Mouse (Mus musculus) hindbrain, postnatal 0 days (tissue): ENCODE data around the gene Elp5. TPM values are rescaled to one million over a fixed set of nuclear protein-coding genes. Genes with fewer than 3 reads are reported as not detected.

Experiments used
- ATAC-seq: fragments of 200-750 bp; cut with Nextera tagmentation; 2 replicates; pipeline ENCODE4 v1.8.0; 2017; ENCODE audit warnings: mild to moderate bottlenecking, moderate TSS enrichment, moderate library complexity
- DNase-seq: peaks from one replicate; pipeline ENCODE4 v3.0.0-alpha.2; 2015; ENCODE audit warnings: low spot score
- H3K27ac ChIP-seq: fragments of 300-500 bp; sonication (generic); 2 replicates; pipeline ENCODE4 v1.5.1; 2014; ENCODE audit warnings: mild to moderate bottlenecking
- H3K27me3 ChIP-seq: fragments of 300-500 bp; sonication (generic); 2 replicates; pipeline ENCODE4 v1.6.1; 2014; ENCODE audit warnings: low read length, mixed read lengths; ENCODE audit not compliant: insufficient read depth
- H3K36me3 ChIP-seq: fragments of 300-500 bp; sonication (generic); 2 replicates; pipeline ENCODE4 v1.6.1; 2014; ENCODE audit warnings: low read length, mixed read lengths; ENCODE audit not compliant: insufficient read depth
- H3K4me1 ChIP-seq: fragments of 300-500 bp; sonication (generic); 2 replicates; pipeline ENCODE4 v1.6.1; 2014; ENCODE audit warnings: antibody characterized with exemption, low read length, mixed read lengths; ENCODE audit not compliant: insufficient read depth
- H3K4me2 ChIP-seq: fragments of 300-500 bp; sonication (generic); 2 replicates; pipeline ENCODE4 v1.6.1; 2014; ENCODE audit warnings: low read depth, mild to moderate bottlenecking, low read length, moderate library complexity, mixed read lengths
- H3K4me3 ChIP-seq: fragments of 300-500 bp; sonication (generic); 2 replicates; pipeline ENCODE4 v1.5.1; 2014; ENCODE audit warnings: low read length
- H3K9ac ChIP-seq: fragments of 300-500 bp; sonication (generic); replicated peaks from 2 replicates; pipeline ENCODE4 v1.6.1; 2014; ENCODE audit warnings: mild to moderate bottlenecking, low read length, moderate library complexity, mixed read lengths
- H3K9me3 ChIP-seq: fragments of 300-500 bp; sonication (generic); 2 replicates; pipeline ENCODE4 v1.6.1; 2016; ENCODE audit warnings: low read length, mixed read lengths
- CTCF ChIP-seq: IDR thresholded peaks from 2 replicates; pipeline ENCODE4 v1.5.1; 2016; ENCODE audit warnings: antibody characterized with exemption, control low read depth, low read depth
- WGBS: fragments of 180-500 bp; shearing (Covaris S2); extraction: QIAGEN DNeasy Blood & Tissue Kit; methylation state at CpG from one replicate; pipeline ENCODE4 v1.1.7; 2014; 5-methylcytosine and 5-hydroxymethylcytosine counted together
- polyA plus RNA-seq: library from polyadenylated mRNA; unstranded; fragments of >200 nt; fragmentation: Nextera tagmentation; extraction: Ambion mirVana; gene quantifications from 2 replicates; pipeline ENCODE4 v1.2.1, GENCODE M21; 2015
- total RNA-seq: library from RNA; depleted of rRNA; stranded (reverse); fragments of >200 nt; gene quantifications from 2 replicates; pipeline ENCODE4 v1.2.3, GENCODE M21; 2014

Gene Elp5
- total and polyA plus RNA-seq, 2 experiments from 2014 or later, result 137 to 168 TPM

GRCm38 (mm10) chr11:69983377-69983776 lies 1.1 kb upstream of the Elp5 start:
- Histone ChIP-seq H3K27ac (no peak overlapping the region), H3K36me3 (peaks cover 27% of the 10 kb centered on the region), H3K9ac (0 out of 2 replicates have a peak overlapping the region, but pooled peaks have one; percentile 92), H3K4me2 (peak overlapping the region; percentile 91), H3K9me3 (no peaks in the 10 kb centered on the region), H3K4me1 (peaks cover 13% of the 10 kb centered on the region), H3K27me3 (no peaks in the 10 kb centered on the region), H3K4me3 (no peak overlapping the region)
- TF ChIP-seq CTCF, result no peak
- DNase-seq (no peak), ATAC-seq (no peak)
- 87% methylated on average over 4 of the region's 4 CpGs for WGBS

- 16% methylated on average over 5 of the region's 5 CpGs for whole genome bisulfite sequencing
- H3K9ac ChIP-seq, result peak overlapping the region; percentile 92; the same call in 1 of the 2 replicates
- H3K27ac ChIP-seq, result no peak overlapping the region
- H3K4me3 ChIP-seq, result 0 out of 2 replicates have a peak overlapping the region, but pooled peaks have one; percentile 5
- no peak for TF ChIP-seq CTCF
- no peak for DNase-seq
- no peak for ATAC-seq
- peaks cover 13% of the 10 kb centered on the region for H3K4me1 ChIP-seq
- peak overlapping the region; percentile 91 for H3K4me2 ChIP-seq
- H3K9me3 ChIP-seq, result no peaks in the 10 kb centered on the region
- peaks cover 22% of the 10 kb centered on the region for H3K36me3 ChIP-seq
- H3K27me3 ChIP-seq, result no peaks in the 10 kb centered on the region
These were observed 560 bp upstream of the Elp5 start for GRCm38 (mm10) chr11:69982877-69983276.

- Histone ChIP-seq H3K9ac (peak within 1 kb of the TSS; percentile 92), H3K4me2 (peak within 1 kb of the TSS; percentile 91), H3K27ac (peak within 1 kb of the TSS; percentile 99), H3K27me3 (no peaks in the 10 kb centered on the region), H3K9me3 (no peaks in the 10 kb centered on the region), H3K4me3 (peak within 1 kb of the TSS; percentile 86), H3K36me3 (peaks cover 17% of the 10 kb centered on the region), H3K4me1 (peaks cover 13% of the 10 kb centered on the region)
- DNase-seq (peak; percentile 27), ATAC-seq (no peak)
- TF ChIP-seq CTCF, result no peak
- 0% methylated on average over 28 of the region's 43 CpGs for WGBS
These were observed 1.1 kb downstream of the Elp5 start, which contains the start of gene Ctdnep1 for GRCm38 (mm10) chr11:69981141-69981762. Gene Ctdnep1, plus strand, starts transcription at chr11:69981156.

- TF ChIP-seq CTCF, result no peak
- Histone ChIP-seq H3K27ac (peak overlapping the region; percentile 99), H3K27me3 (no peaks in the 10 kb centered on the region), H3K4me1 (peaks cover 13% of the 10 kb centered on the region), H3K36me3 (peaks cover 18% of the 10 kb centered on the region), H3K9me3 (no peaks in the 10 kb centered on the region), H3K4me3 (peak overlapping the region; percentile 86), H3K4me2 (peak overlapping the region; percentile 91), H3K9ac (peak overlapping the region; percentile 92)
- DNase-seq (peak; percentile 98), ATAC-seq (peak; percentile 97)
- WGBS, result 0% methylated on average over 45 of the region's 60 CpGs
These were observed 1.8 kb downstream of the Elp5 start for GRCm38 (mm10) chr11:69980196-69981140.

GRCm38 (mm10) chr11:69979827-69980195 lies 2.5 kb downstream of the Elp5 start:
- H3K36me3 ChIP-seq, result peaks cover 14% of the 10 kb centered on the region; the same call in 1 of the 2 replicates
- peak overlapping the region; percentile 91 for H3K4me2 ChIP-seq
- H3K9ac ChIP-seq, result peak overlapping the region; percentile 92
- H3K27ac ChIP-seq, result peak overlapping the region; percentile 99
- TF ChIP-seq CTCF, result no peak
- no peaks in the 10 kb centered on the region for H3K27me3 ChIP-seq
- H3K4me1 ChIP-seq, result peaks cover 13% of the 10 kb centered on the region
- DNase-seq (no peak), ATAC-seq (no peak)
- WGBS, result 4% methylated on average over 16 of the region's 16 CpGs
- H3K9me3 ChIP-seq, result no peaks in the 10 kb centered on the region
- H3K4me3 ChIP-seq, result peak overlapping the region; percentile 86

GRCm38 (mm10) chr11:69976271-69976670 lies 6.0 kb downstream of the Elp5 start:
- Histone ChIP-seq H3K9me3 (no peaks in the 10 kb centered on the region), H3K36me3 (peaks cover 25% of the 10 kb centered on the region), H3K9ac (no peak overlapping the region), H3K27me3 (no peaks in the 10 kb centered on the region), H3K4me1 (no peaks in the 10 kb centered on the region), H3K27ac (no peak overlapping the region), H3K4me3 (no peak overlapping the region), H3K4me2 (no peak overlapping the region)
- no peak for TF ChIP-seq CTCF
- 85% methylated on average over 4 of the region's 4 CpGs for WGBS
- no peak for ATAC-seq
- no peak for DNase-seq
